Mouse (Mus musculus) spleen, postnatal 10 days (tissue): ENCODE data around the gene Adgrb3.

Source experiments
- DNase-seq, 2 experiments: peaks; one replicate each; pipeline ENCODE4 v3.0.0; 2021 to 2022; ENCODE audit warnings: low spot score in 2 of 2

The Adgrb3 gene

DNA sequence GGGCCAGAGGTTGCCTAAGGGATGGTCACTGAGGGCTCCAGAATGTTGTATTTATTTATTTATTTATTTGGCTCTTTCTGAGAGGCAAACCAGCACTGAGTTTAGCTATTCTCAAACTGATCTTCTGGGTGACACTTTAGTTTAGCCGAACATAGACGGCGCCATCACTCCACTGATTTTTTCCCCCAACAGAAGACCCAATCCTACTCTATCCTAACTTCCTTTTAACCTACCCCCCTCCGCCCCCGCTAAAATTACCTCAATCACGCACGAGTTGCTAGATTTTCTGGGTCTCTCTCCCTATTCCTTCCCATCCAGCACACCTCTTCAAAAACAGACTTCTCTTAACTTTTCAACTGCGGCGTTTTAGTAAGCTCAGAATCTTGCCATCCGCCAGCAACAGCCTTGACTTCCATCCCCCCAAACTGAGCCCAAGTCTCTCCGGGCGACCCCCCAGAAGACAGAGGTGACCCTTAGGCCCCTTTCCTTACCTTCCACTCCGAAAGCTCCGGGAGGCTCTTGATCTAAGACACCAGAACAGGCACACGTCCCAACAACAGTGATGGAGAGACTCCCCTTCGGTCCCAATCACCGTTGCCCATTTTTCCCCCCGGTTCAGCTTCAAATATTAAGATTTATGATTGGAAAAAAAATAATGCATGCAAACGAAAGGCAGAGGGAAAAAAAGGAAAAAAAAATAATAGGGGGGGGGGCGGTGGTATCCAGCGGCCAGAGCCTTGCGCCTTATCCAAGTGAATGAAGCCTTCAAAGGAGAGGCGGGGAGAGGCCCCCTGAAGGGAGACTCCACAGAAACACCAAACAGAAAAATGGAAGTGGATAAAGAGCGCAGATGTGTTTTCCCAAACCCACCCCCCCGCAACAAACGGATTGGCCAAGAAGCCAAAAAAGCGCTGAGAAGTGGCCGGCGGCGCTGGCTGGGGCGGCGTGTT lies at the start of gene Adgrb3:
Adgrb3 (minus strand) TSS at position 737 of the 950 bp plus-strand sequence.
- no peak for DNase-seq

DNA sequence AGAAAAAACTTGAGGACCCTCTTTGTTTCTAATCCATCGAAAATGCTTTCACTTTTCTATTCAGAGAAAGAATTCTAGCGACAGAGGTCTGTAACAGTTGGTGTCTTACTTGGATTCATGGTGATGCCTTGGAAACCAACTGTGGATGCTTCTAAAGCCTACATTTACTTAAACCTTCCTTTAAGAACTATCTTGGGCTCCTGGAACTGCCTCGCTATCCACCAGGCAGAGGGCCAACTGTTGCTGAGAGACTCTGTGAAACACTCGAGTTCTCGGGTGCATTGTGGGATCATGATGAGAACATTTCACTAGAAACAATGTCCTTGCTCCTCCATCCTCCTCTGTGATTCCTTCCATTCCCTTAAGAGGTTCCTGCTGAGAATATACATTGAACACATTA lies 48.0 kb upstream of the Adgrb3 start:
- DNase-seq = no peak

GRCm38 (mm10) chr1:25857473-25857872 lies 28.0 kb upstream of the Adgrb3 start:
- no peak for DNase-seq

GRCm38 (mm10) chr1:25854451-25854978 lies 25.0 kb upstream of the Adgrb3 start:
- DNase-seq = no peak

- no peak for DNase-seq
Measured at GRCm38 (mm10) chr1:25832260-25832659, 2.8 kb upstream of the Adgrb3 start.

DNA sequence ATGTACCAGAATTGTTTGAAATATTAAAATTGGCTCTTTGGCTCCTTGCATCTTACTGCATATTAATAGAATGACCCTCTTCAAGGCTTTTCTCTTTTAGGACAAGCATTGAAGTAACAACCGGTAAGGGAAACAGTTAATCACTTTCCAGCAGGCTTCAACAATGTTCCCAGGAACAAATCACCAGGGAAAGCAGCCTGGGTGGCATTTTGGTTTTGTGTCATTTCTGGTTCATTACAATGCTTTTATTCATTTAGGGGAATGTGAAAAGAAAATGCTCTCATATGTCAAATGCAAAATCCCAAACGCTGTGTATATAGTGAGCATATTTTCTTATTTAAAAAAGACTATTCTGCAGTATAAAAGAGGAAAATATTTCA lies 2.0 kb upstream of the Adgrb3 start:
- DNase-seq = no peak

DNA sequence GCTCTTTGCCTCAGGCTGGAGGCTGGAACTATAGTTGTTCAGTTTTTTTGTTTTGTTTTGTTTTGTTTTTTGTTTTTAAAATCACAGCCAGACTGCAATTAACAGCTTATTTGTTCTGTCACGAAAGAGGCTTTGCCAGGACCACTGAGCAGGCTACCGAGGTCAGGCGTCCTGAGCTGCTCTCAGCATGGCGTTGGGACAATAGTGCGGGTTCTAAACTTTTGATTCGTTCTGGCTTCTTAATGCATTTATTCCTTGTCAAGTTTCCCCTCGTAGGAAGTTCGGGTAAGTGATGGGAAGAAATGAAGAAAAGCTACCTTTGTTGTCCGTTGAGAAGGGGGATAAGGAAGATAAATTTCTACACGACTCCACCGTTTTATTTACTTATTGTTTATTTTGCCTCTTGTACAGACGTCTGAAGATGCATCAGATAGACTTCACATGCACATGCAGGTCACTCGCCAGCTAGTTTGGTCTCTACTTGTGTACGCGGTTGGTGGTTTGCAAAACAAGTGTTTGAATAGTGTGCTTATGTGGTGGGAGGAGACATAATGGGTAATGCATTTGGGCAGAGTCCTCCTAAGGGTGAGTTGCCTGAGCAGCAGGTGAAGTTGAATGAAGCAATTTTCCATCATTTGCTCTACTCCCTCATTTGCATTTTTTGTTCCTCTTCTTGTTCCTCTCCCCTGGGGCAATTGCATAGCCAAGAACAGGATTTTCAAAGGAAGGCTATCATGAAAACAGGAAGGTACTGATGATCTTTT lies 1.4 kb upstream of the Adgrb3 start:
- DNase-seq = no peak

GRCm38 (mm10) chr1:25829921-25830751 lies 629 bp upstream of the Adgrb3 start:
- no peak for DNase-seq

DNA sequence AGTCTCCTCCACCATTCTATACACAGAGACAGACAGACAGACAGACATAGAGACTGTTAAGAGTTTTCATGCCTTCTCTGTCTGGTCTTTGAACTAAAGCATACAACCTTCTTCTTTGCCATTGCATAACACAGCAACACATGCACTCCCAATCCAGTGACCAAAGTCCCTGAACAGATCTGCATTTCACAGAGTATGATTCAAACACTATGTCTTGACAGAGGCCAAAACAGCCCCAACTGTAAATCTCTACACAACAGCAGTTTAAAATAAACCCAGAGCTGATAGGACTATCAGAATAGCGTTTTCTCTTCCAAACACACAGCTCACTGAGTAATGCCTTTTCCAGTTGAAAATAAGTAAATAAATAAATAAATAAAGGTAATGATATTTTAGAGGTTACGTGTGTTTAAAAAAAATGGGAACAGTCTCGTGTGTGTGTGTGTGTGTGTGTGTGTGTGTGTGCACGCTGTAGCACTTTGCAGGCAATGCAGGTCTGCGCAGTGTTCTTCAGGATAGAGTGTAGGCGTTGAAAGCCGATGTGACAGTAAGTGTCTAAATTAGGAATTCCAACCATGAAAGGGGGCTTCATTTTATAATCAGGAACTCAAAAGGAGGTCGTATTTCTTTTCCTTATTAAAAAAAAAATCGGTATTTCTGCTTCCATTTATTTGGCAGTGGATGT lies 1.3 kb downstream of the Adgrb3 start:
- DNase-seq = no peak

DNA sequence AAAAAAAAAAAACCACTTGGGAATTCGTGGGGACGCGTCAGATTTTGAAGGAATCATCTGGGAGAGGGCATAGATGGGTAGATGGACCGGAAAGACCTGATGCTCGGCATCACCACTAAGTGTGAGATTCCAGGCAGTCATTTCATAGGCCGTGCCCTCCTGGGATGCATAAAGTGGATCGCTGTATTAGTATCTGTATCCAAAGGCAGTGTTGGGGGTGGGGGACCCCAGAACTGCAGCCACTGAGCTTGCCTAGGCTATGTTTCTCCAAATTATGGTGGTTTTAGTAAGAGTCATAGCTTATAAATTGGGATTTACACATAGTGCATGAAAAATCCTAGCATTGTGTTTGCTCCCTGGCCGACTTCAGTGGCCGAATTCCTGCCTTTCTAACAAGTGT lies 2.1 kb downstream of the Adgrb3 start:
- no peak for DNase-seq

DNA sequence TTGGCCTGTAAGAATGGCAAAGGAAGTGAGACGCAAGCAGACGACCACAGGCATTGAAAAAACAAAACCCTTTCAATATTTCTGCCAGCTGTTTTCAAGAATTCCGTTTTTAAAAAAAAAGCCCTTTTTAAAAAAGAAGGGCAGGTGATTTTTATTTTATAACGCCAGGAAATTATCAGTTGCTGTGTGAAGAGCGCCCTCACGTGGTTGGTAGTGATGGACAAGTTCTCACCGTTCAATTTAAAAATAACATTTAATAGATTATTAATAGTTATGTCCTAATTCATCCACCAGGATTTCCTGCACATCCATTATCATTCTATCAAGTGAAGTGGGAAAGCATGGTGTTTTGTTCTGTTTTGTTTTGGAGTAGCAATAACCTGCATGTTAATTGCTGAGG lies 2.7 kb downstream of the Adgrb3 start:
- DNase-seq = no peak

- no peak for DNase-seq
Measured at GRCm38 (mm10) chr1:25824626-25825025, 4.9 kb downstream of the Adgrb3 start.

DNA sequence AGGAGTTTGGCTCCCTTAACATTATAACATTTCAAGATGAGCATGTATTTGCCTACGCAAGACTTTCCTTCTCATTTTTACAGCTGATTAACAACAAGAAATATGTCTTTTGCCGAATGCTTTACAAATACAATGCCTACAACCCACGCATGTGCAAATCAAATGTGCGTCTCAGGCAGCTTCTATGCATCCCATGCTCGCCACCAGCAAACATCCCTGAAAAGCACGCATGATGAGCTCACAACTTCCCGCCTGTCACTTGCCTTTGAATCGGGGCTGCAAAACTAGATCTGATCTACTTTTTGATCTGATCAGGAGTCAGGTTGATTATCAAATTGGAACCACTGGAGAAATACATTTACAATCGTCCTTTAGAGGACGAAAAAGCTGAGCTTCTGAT lies 5.5 kb downstream of the Adgrb3 start:
- DNase-seq = no peak

DNA sequence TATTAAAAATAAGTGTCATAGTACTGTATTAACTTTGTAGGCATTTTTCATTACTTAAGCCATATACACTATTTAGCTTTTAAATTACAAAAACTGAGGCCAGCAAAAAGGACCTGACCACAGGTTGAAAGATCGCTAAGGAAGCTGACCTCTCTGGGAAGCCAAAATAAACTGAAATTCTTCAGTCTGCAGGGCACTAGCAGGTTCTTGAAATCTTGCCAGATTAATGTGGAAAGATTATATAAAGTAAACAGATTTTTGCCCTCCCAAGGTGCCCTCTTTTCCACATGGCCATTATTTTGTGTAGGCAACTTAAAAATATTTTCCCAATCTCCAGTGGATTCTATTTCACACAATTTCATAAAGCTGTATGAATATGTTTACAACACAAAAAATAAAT lies 14.0 kb downstream of the Adgrb3 start:
- DNase-seq = no peak

DNA sequence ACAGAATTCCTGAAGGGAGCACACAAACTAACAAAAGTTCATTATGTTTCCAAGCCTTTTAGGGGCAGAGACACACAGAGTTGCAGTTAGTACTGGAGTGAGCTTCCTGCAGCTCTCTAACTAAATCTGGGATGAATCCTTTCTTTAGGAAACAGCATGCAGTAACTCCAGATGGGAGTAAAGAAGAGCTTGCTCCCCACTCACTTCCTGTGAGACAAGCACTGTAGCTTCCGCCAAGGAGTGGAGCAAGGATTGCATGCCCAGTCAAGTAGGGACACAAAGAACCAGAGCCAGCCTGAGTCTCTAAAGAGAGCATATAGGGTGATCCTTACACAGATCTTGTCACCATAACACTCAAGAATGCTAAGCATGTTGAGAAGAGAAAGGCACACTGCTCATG lies 50.7 kb downstream of the Adgrb3 start:
- DNase-seq = no peak

GRCm38 (mm10) chr1:25777459-25777858 lies 52.0 kb downstream of the Adgrb3 start:
- DNase-seq = no peak

GRCm38 (mm10) chr1:25775440-25776130 lies 53.9 kb downstream of the Adgrb3 start:
- no peak for DNase-seq

DNA sequence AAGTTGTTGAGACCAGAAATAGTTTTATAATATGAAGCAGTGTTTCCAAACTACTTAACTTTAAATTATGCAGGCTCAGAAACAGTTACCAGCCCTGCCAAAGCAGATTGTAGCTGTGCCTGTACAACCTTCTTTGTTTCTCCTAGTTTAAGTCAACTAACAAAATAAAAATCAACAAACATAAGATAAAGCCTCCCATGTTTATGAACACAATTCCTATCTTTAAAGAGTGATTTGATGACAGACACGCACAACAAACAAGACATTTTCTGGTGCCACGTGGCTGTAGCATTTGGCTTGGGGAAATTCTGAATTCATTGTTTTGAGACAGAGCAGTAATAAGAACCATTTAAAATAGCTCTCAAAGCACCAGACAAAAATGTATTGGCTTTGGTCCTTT lies 60.5 kb downstream of the Adgrb3 start:
- no peak for DNase-seq

DNA sequence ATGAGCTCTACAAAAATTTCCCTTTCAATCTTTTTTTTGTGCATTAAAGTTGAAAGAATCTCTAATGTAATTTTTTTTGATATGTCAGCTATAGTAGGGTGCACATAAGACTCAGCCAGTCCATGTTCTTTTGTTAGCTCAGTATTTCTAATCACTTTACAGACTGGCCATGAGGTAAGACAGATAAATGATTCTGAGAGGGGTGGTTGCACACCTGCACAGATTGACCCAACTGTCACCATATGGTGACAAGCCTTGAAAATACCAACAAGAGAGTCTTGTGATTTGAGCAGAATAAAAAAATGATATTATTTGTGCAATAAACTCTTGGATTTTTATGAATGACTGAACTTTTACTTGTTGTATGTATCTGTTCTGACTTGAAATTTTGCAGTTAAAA lies 74.2 kb downstream of the Adgrb3 start:
- no peak for DNase-seq

GRCm38 (mm10) chr1:25754528-25754927 lies 75.0 kb downstream of the Adgrb3 start:
- no peak for DNase-seq

- no peak for DNase-seq
Measured at GRCm38 (mm10) chr1:25745575-25745974, 83.9 kb downstream of the Adgrb3 start.
